Mouse (Mus musculus): ENCODE results near the gene Amot. TPM values are rescaled to one million over a fixed set of nuclear protein-coding genes. Genes with fewer than 3 reads are reported as not detected.

Gene Amot
- polyA plus RNA-seq, 1 experiment, result 1.6 TPM

GRCm38 (mm10) chrX:145515498-145516158, 10.6 kb upstream of the Amot start:
- no peaks in the 10 kb centered on the region for H3K4me1 ChIP-seq (ENCODE audit: control insufficient read depth, insufficient read depth, low read length)
- no peak for TF ChIP-seq CTCF (IDR thresholded peaks at IDR 0.05; ENCODE audit: control insufficient read depth, insufficient read depth, low read length)
- no peak for TF ChIP-seq POLR2A (IDR thresholded peaks at IDR 0.05; ENCODE audit: borderline replicate concordance, control insufficient read depth, low read depth, low read length)
- H3K27ac ChIP-seq (ENCODE audit: control insufficient read depth, insufficient read depth, low read depth, low read length, poor library complexity), result no peak overlapping the region
- no peak overlapping the region for H3K4me3 ChIP-seq (replicated peaks; ENCODE audit: control insufficient read depth, low read depth, low read length)
- 71% methylated on average over 9 of the region's 9 CpGs for WGBS

GRCm38 (mm10) chrX:145510675-145511074, 5.7 kb upstream of the Amot start:
- Histone ChIP-seq H3K27ac (ENCODE audit: control insufficient read depth, insufficient read depth, low read depth, low read length, poor library complexity) (no peak overlapping the region), H3K4me1 (ENCODE audit: control insufficient read depth, insufficient read depth, low read length) (no peaks in the 10 kb centered on the region), H3K4me3 (replicated peaks; ENCODE audit: control insufficient read depth, low read depth, low read length) (no peak overlapping the region)
- TF ChIP-seq CTCF (IDR thresholded peaks at IDR 0.05; ENCODE audit: control insufficient read depth, insufficient read depth, low read length), result no peak
- no peak for TF ChIP-seq POLR2A (IDR thresholded peaks at IDR 0.05; ENCODE audit: borderline replicate concordance, control insufficient read depth, low read depth, low read length)
- WGBS, result 72% methylated on average over 3 of the region's 3 CpGs

- Histone ChIP-seq H3K4me1 (ENCODE audit: control insufficient read depth, insufficient read depth, low read length) (no peaks in the 10 kb centered on the region), H3K4me3 (replicated peaks; ENCODE audit: control insufficient read depth, low read depth, low read length) (peak overlapping the region; percentile 75), H3K27ac (ENCODE audit: control insufficient read depth, insufficient read depth, low read depth, low read length, poor library complexity) (no peak overlapping the region)
- WGBS, result 21% methylated on average over 14 of the region's 14 CpGs
- no peak for TF ChIP-seq POLR2A (IDR thresholded peaks at IDR 0.05; ENCODE audit: borderline replicate concordance, control insufficient read depth, low read depth, low read length)
- TF ChIP-seq CTCF (IDR thresholded peaks at IDR 0.05; ENCODE audit: control insufficient read depth, insufficient read depth, low read length), result no peak
Measured at GRCm38 (mm10) chrX:145505457-145506201, 648 bp upstream of the Amot start.

GRCm38 (mm10) chrX:145501666-145502355, 3.2 kb downstream of the Amot start:
- no peaks in the 10 kb centered on the region for H3K4me1 ChIP-seq (ENCODE audit: control insufficient read depth, insufficient read depth, low read length)
- 67% methylated on average over 8 of the region's 8 CpGs for WGBS
- no peak overlapping the region for H3K27ac ChIP-seq (ENCODE audit: control insufficient read depth, insufficient read depth, low read depth, low read length, poor library complexity)
- no peak for TF ChIP-seq CTCF (IDR thresholded peaks at IDR 0.05; ENCODE audit: control insufficient read depth, insufficient read depth, low read length)
- no peak for TF ChIP-seq POLR2A (IDR thresholded peaks at IDR 0.05; ENCODE audit: borderline replicate concordance, control insufficient read depth, low read depth, low read length)
- no peak overlapping the region for H3K4me3 ChIP-seq (replicated peaks; ENCODE audit: control insufficient read depth, low read depth, low read length)

- H3K27ac ChIP-seq (ENCODE audit: control insufficient read depth, insufficient read depth, low read depth, low read length, poor library complexity), result no peak overlapping the region
- H3K4me1 ChIP-seq (ENCODE audit: control insufficient read depth, insufficient read depth, low read length), result no peaks in the 10 kb centered on the region
- H3K4me3 ChIP-seq (replicated peaks; ENCODE audit: control insufficient read depth, low read depth, low read length), result no peak overlapping the region
- TF ChIP-seq CTCF (IDR thresholded peaks at IDR 0.05; ENCODE audit: control insufficient read depth, insufficient read depth, low read length) (no peak), POLR2A (IDR thresholded peaks at IDR 0.05; ENCODE audit: borderline replicate concordance, control insufficient read depth, low read depth, low read length) (no peak)
- WGBS, result 69% methylated on average over 2 of the region's 2 CpGs
Measured at GRCm38 (mm10) chrX:145499101-145499500, 5.9 kb downstream of the Amot start.

GRCm38 (mm10) chrX:145498691-145499090, 6.3 kb downstream of the Amot start:
- no peak overlapping the region for H3K4me3 ChIP-seq (replicated peaks; ENCODE audit: control insufficient read depth, low read depth, low read length)
- no peak overlapping the region for H3K27ac ChIP-seq (ENCODE audit: control insufficient read depth, insufficient read depth, low read depth, low read length, poor library complexity)
- no peaks in the 10 kb centered on the region for H3K4me1 ChIP-seq (ENCODE audit: control insufficient read depth, insufficient read depth, low read length)
- WGBS, result 86% methylated on average over 4 of the region's 4 CpGs
- no peak for TF ChIP-seq POLR2A (IDR thresholded peaks at IDR 0.05; ENCODE audit: borderline replicate concordance, control insufficient read depth, low read depth, low read length)
- TF ChIP-seq CTCF (IDR thresholded peaks at IDR 0.05; ENCODE audit: control insufficient read depth, insufficient read depth, low read length), result no peak

GRCm38 (mm10) chrX:145497486-145497885, 7.5 kb downstream of the Amot start:
- TF ChIP-seq CTCF (IDR thresholded peaks at IDR 0.05; ENCODE audit: control insufficient read depth, insufficient read depth, low read length), result no peak
- TF ChIP-seq POLR2A (IDR thresholded peaks at IDR 0.05; ENCODE audit: borderline replicate concordance, control insufficient read depth, low read depth, low read length), result no peak
- no peak overlapping the region for H3K27ac ChIP-seq (ENCODE audit: control insufficient read depth, insufficient read depth, low read depth, low read length, poor library complexity)
- WGBS, result 85% methylated on average over 6 of the region's 6 CpGs
- no peaks in the 10 kb centered on the region for H3K4me1 ChIP-seq (ENCODE audit: control insufficient read depth, insufficient read depth, low read length)
- H3K4me3 ChIP-seq (replicated peaks; ENCODE audit: control insufficient read depth, low read depth, low read length), result no peak overlapping the region

- TF ChIP-seq CTCF (IDR thresholded peaks at IDR 0.05; ENCODE audit: control insufficient read depth, insufficient read depth, low read length) (no peak), POLR2A (IDR thresholded peaks at IDR 0.05; ENCODE audit: borderline replicate concordance, control insufficient read depth, low read depth, low read length) (no peak)
Measured at GRCm38 (mm10) chrX:145495381-145495780, 9.6 kb downstream of the Amot start.

More at GRCm38 (mm10) chrX:145495381-145495780, 9.6 kb downstream of the Amot start:
- no peak overlapping the region for H3K27ac ChIP-seq (ENCODE audit: control insufficient read depth, insufficient read depth, low read depth, low read length, poor library complexity)
- WGBS, result 87% methylated on average over 4 of the region's 4 CpGs
- no peak overlapping the region for H3K4me3 ChIP-seq (replicated peaks; ENCODE audit: control insufficient read depth, low read depth, low read length)
- H3K4me1 ChIP-seq (ENCODE audit: control insufficient read depth, insufficient read depth, low read length), result no peaks in the 10 kb centered on the region
